Comparison of ENCODE assay signal across 8 mouse cellular contexts in the genomic region with DNA sequence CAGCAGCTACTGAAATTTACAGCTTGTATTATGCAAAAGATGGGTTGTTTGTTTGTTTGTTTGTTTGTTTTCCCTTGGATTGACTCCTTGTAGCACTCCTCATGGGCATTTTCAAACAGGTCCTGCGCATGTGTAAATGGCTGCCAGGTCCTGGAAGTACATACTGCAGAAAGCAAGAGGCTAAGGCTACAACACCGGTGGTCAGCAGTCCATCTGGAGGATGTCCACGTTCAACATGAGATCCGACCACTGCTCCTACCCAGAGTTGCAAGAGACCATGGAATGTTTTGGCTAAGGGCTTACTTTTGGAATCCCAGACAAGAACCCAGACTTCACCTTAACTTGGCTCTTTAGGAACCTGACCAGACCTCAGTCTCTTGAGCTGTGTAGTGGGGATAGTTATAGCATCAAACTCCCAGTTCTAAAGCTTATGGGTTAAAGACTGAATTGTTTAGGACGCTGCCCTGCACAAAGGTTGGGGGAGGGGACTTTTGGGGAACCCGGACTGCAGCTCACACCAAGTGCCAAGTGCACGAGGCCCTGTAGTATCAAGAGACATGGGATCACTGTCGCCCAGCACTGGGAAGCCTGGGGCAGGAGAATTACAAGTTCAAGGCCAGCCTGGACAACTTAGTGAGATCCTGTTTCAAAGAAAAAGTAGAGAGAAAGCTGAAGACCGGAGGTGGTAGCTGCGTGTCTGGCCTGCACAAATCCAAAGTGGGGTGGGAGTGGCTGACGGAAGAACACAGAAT. TPM values are rescaled to one million over a fixed set of nuclear protein-coding genes. Genes with fewer than 3 reads are reported as not detected.
A peak's percentile ranks its signal among the peaks of the same experiment; 100 is the strongest.
DNase-seq lines count a peak whose midpoint lies in the region; ATAC-seq lines count a peak whose summit lies in the region.

No protein-coding gene starts in this region.

- no peaks in the 10 kb centered on the region; the same call in 1 of the 2 replicates for H3K27me3 ChIP-seq in heart, embryonic 11.5 days (ENCODE audit: control insufficient read depth, insufficient read depth, low read length)
- 0 out of 2 replicates have a peak, but pooled peaks cover 7% of the 10 kb centered on the region for H3K27me3 ChIP-seq in hindbrain, embryonic 13.5 days
- peaks cover 18% of the 10 kb centered on the region for H3K27me3 ChIP-seq in midbrain, embryonic 12.5 days

- WGBS in heart, embryonic 11.5 days (ENCODE audit: insufficient replicate concordance) = 66% methylated on average over 11 of the region's 11 CpGs
- 69% methylated on average over 11 of the region's 11 CpGs for WGBS in hindbrain, embryonic 13.5 days
- WGBS in midbrain, embryonic 12.5 days = 68% methylated on average over 11 of the region's 11 CpGs

- H3K27ac ChIP-seq in heart, embryonic 11.5 days (ENCODE audit: low read depth, low read length) = no peak overlapping the region
- H3K27ac ChIP-seq in hindbrain, embryonic 13.5 days = no peak overlapping the region
- H3K27ac ChIP-seq in midbrain, embryonic 12.5 days (replicated peaks) = no peak overlapping the region

- intact Hi-C loops in heart, postnatal 25 days (cut with DNase I) = no loop called here

- no peaks in the 10 kb centered on the region for H3K9me3 ChIP-seq in heart, embryonic 11.5 days (replicated peaks; ENCODE audit: control insufficient read depth, low read length)
- no peaks in the 10 kb centered on the region for H3K9me3 ChIP-seq in hindbrain, embryonic 13.5 days
- no peaks in the 10 kb centered on the region for H3K9me3 ChIP-seq in midbrain, embryonic 12.5 days

- no peaks in the 10 kb centered on the region for H3K36me3 ChIP-seq in heart, embryonic 11.5 days (ENCODE audit: control insufficient read depth, insufficient read depth, low read length)
- H3K36me3 ChIP-seq in hindbrain, embryonic 13.5 days = no peaks in the 10 kb centered on the region
- no peaks in the 10 kb centered on the region for H3K36me3 ChIP-seq in midbrain, embryonic 12.5 days

- no peak for ATAC-seq in heart, embryonic 11.5 days (replicated peaks; ENCODE audit: insufficient number of reproducible peaks, low FRiP score, low TSS enrichment)
- ATAC-seq in hindbrain, embryonic 13.5 days (ENCODE audit: low FRiP score) = no peak
- ATAC-seq in midbrain, embryonic 12.5 days (ENCODE audit: low FRiP score, low read depth) = no peak

- DNase-seq in heart, postnatal 25 days (ENCODE audit: low spot score) = no peak
- DNase-seq in adrenal gland, postnatal 36 days = peak; percentile 70
- DNase-seq in right cerebral cortex, adult 2 months (ENCODE audit: low spot score in 2 of 2) = no peak
- DNase-seq in spleen, adult 12 weeks (ENCODE audit: low spot score) = no peak
- DNase-seq in thymus, adult 18-20 months = no peak

- H3K4me3 ChIP-seq in heart, embryonic 11.5 days (ENCODE audit: low read depth, low read length) = peak overlapping the region; percentile 59
- peak overlapping the region; percentile 68 for H3K4me3 ChIP-seq in hindbrain, embryonic 13.5 days
- peak overlapping the region; percentile 62; the same call in 1 of the 2 replicates for H3K4me3 ChIP-seq in midbrain, embryonic 12.5 days

- H3K4me1 ChIP-seq in heart, embryonic 11.5 days (ENCODE audit: control insufficient read depth, insufficient read depth, low read length) = peaks cover 11% of the 10 kb centered on the region
- peaks cover 30% of the 10 kb centered on the region for H3K4me1 ChIP-seq in hindbrain, embryonic 13.5 days (replicated peaks)
- peaks cover 13% of the 10 kb centered on the region for H3K4me1 ChIP-seq in midbrain, embryonic 12.5 days

- H3K9ac ChIP-seq in heart, embryonic 11.5 days (ENCODE audit: low read depth, low read length) = no peak overlapping the region
- H3K9ac ChIP-seq in hindbrain, embryonic 13.5 days = no peak overlapping the region
- H3K9ac ChIP-seq in midbrain, embryonic 12.5 days (replicated peaks) = no peak overlapping the region

- peak overlapping the region; percentile 94 for H3K4me2 ChIP-seq in heart, embryonic 11.5 days
- H3K4me2 ChIP-seq in hindbrain, embryonic 13.5 days = peak overlapping the region; percentile 95
- peak overlapping the region; percentile 78 for H3K4me2 ChIP-seq in midbrain, embryonic 12.5 days (replicated peaks)

RNA-seq across cellular contexts. Expression of gene Aldh2, which starts 1.4 kb away (rescaled TPM):
- polyA plus RNA-seq in heart, embryonic 11.5 days (2014; fragmentation: Nextera tagmentation; extraction: Ambion mirVana) = 24.6 and 39.3 TPM in 2 replicates
- 100 to 1,000 TPM; 247 TPM for total RNA-seq in heart, postnatal 25 days (2021)
- total RNA-seq in adrenal gland, postnatal 36 days (2021) = 1,000 to 10,000 TPM; 1,062 to 2,025 TPM
- 104 and 109 TPM in 2 replicates for polyA plus RNA-seq in hindbrain, embryonic 13.5 days (2015; fragmentation: Nextera tagmentation; extraction: Ambion mirVana)
- 92.5 and 94.1 TPM in 2 replicates for polyA plus RNA-seq in midbrain, embryonic 12.5 days (2016; fragmentation: Nextera tagmentation; extraction: Ambion mirVana)

RNA-seq across cellular contexts. Expression of gene Acad12, which starts 26.5 kb away (rescaled TPM):
- 5.4 and 5.7 TPM in 2 replicates for polyA plus RNA-seq in heart, embryonic 11.5 days (2014; fragmentation: Nextera tagmentation; extraction: Ambion mirVana)
- 10 to 100 TPM; 54.1 to 60.7 TPM for total RNA-seq in heart, postnatal 25 days (2021)
- total RNA-seq in adrenal gland, postnatal 36 days (2021) = 10 to 100 TPM; 19.4 to 23.4 TPM
- 1.7 and 1.8 TPM in 2 replicates for polyA plus RNA-seq in hindbrain, embryonic 13.5 days (2015; fragmentation: Nextera tagmentation; extraction: Ambion mirVana)
- polyA plus RNA-seq in midbrain, embryonic 12.5 days (2016; fragmentation: Nextera tagmentation; extraction: Ambion mirVana) = 1.3 and 1.7 TPM in 2 replicates

RNA-seq across cellular contexts. Expression of gene Mapkapk5, which starts 46.5 kb away (rescaled TPM):
- 43.6 and 45.7 TPM in 2 replicates for polyA plus RNA-seq in heart, embryonic 11.5 days (2014; fragmentation: Nextera tagmentation; extraction: Ambion mirVana)
- 10 to 100 TPM; 70.2 to 77.1 TPM for total RNA-seq in heart, postnatal 25 days (2021)
- total RNA-seq in adrenal gland, postnatal 36 days (2021) = 10 to 100 TPM; 78.9 to 82.6 TPM
- 55.0 and 59.7 TPM in 2 replicates for polyA plus RNA-seq in hindbrain, embryonic 13.5 days (2015; fragmentation: Nextera tagmentation; extraction: Ambion mirVana)
- polyA plus RNA-seq in midbrain, embryonic 12.5 days (2016; fragmentation: Nextera tagmentation; extraction: Ambion mirVana) = 56.4 and 58.2 TPM in 2 replicates

RNA-seq across cellular contexts. Expression of gene Adam1a, which starts 47.0 kb away (rescaled TPM):
- polyA plus RNA-seq in heart, embryonic 11.5 days (2014; fragmentation: Nextera tagmentation; extraction: Ambion mirVana) = 1.0 and 1.3 TPM in 2 replicates
- 1 to 10 TPM; 1.8 to 2.4 TPM for total RNA-seq in heart, postnatal 25 days (2021)
- total RNA-seq in adrenal gland, postnatal 36 days (2021) = 1 to 10 TPM; 4.1 to 5.5 TPM
- 3.9 TPM in 2 replicates for polyA plus RNA-seq in hindbrain, embryonic 13.5 days (2015; fragmentation: Nextera tagmentation; extraction: Ambion mirVana)
- polyA plus RNA-seq in midbrain, embryonic 12.5 days (2016; fragmentation: Nextera tagmentation; extraction: Ambion mirVana) = 3.0 and 3.4 TPM in 2 replicates

RNA-seq across cellular contexts. Expression of gene Gm42878, which starts 47.0 kb away (rescaled TPM):
- polyA plus RNA-seq in heart, embryonic 11.5 days (2014; fragmentation: Nextera tagmentation; extraction: Ambion mirVana) = not detected in 2 replicates
- not detected for total RNA-seq in heart, postnatal 25 days (2021)
- total RNA-seq in adrenal gland, postnatal 36 days (2021) = not detected
- polyA plus RNA-seq in hindbrain, embryonic 13.5 days (2015; fragmentation: Nextera tagmentation; extraction: Ambion mirVana) = not detected in 2 replicates
- not detected in 2 replicates for polyA plus RNA-seq in midbrain, embryonic 12.5 days (2016; fragmentation: Nextera tagmentation; extraction: Ambion mirVana)

Comparison
In these comparisons a context has a peak if more than half of its experiments do, and no peak if none do; other contexts are left out.
1. DNase-seq: peak in adrenal gland, postnatal 36 days (2 of 2); none in heart, postnatal 25 days (single experiment), right cerebral cortex, adult 2 months (0 of 2), spleen, adult 12 weeks (single experiment) and thymus, adult 18-20 months (0 of 2).
2. Peak in every context shown above with its lines, with median percentiles within 50 percentile points of each other: H3K4me2 ChIP-seq and H3K4me3 ChIP-seq.